10 mouse cellular contexts compared by ENCODE assay signal in genomic region chr8:120383713-120384112, GRCm38 (mm10).
DNase-seq lines count a peak whose midpoint lies in the region; ATAC-seq and TF ChIP-seq lines count a peak whose summit lies in the region.
"Had no signal": no experiment of that assay in that cellular context is flagged by ENCODE, and none has a peak within 500 bp of the region (broad histone marks: within the 10 kb centered on the region; RNA-seq: fewer than 3 reads in every experiment).

No protein-coding gene starts in this region.

- ATAC-seq in heart, embryonic 11.5 days (replicated peaks; ENCODE audit: insufficient number of reproducible peaks, low FRiP score, low TSS enrichment) = no peak
- ATAC-seq in midbrain, embryonic 13.5 days = no peak
- ATAC-seq in midbrain, embryonic 16.5 days = no peak
- no peak for ATAC-seq in hindbrain, embryonic 14.5 days (ENCODE audit: low FRiP score)
- peak; percentile 30; the same call in 1 of the 2 replicates for ATAC-seq in stomach, postnatal 0 days (ENCODE audit: low FRiP score, low TSS enrichment)
- ATAC-seq: liver, postnatal 0 days had no signal

- no peaks in the 10 kb centered on the region for H3K9me3 ChIP-seq in heart, embryonic 11.5 days (replicated peaks; ENCODE audit: control insufficient read depth, low read length)
- H3K9me3 ChIP-seq in midbrain, embryonic 13.5 days = no peaks in the 10 kb centered on the region
- no peaks in the 10 kb centered on the region for H3K9me3 ChIP-seq in midbrain, embryonic 16.5 days (replicated peaks; ENCODE audit: control insufficient read depth, low read length, poor library complexity, severe bottlenecking)
- 0 out of 2 replicates have a peak, but pooled peaks cover 3% of the 10 kb centered on the region for H3K9me3 ChIP-seq in hindbrain, embryonic 14.5 days (ENCODE audit: control insufficient read depth, low read length)
- H3K9me3 ChIP-seq in stomach, postnatal 0 days (ENCODE audit: control insufficient read depth, low read length) = no peaks in the 10 kb centered on the region
- H3K9me3 ChIP-seq: embryonic facial prominence, embryonic 13.5 days had no signal

- WGBS in heart, embryonic 11.5 days (ENCODE audit: insufficient replicate concordance) = 33% methylated on average over 6 of the region's 6 CpGs
- WGBS in midbrain, embryonic 13.5 days = 43% methylated on average over 6 of the region's 6 CpGs
- 46% methylated on average over 6 of the region's 6 CpGs for WGBS in midbrain, embryonic 16.5 days
- 45% methylated on average over 6 of the region's 6 CpGs for WGBS in hindbrain, embryonic 14.5 days
- WGBS in stomach, postnatal 0 days = 50% methylated on average over 6 of the region's 6 CpGs

- H3K36me3 ChIP-seq in heart, embryonic 11.5 days (ENCODE audit: control insufficient read depth, insufficient read depth, low read length) = no peaks in the 10 kb centered on the region
- no peaks in the 10 kb centered on the region for H3K36me3 ChIP-seq in midbrain, embryonic 13.5 days
- no peaks in the 10 kb centered on the region for H3K36me3 ChIP-seq in midbrain, embryonic 16.5 days (ENCODE audit: control insufficient read depth, insufficient read depth, low read length)
- no peaks in the 10 kb centered on the region for H3K36me3 ChIP-seq in hindbrain, embryonic 14.5 days (replicated peaks; ENCODE audit: control insufficient read depth, insufficient read depth)
- no peaks in the 10 kb centered on the region for H3K36me3 ChIP-seq in stomach, postnatal 0 days (ENCODE audit: control insufficient read depth, insufficient read depth, low read length)
- H3K36me3 ChIP-seq: embryonic facial prominence, embryonic 13.5 days had no signal

- no peaks in the 10 kb centered on the region for H3K27me3 ChIP-seq in heart, embryonic 11.5 days (ENCODE audit: control insufficient read depth, insufficient read depth, low read length)
- 0 out of 2 replicates have a peak, but pooled peaks cover 8% of the 10 kb centered on the region for H3K27me3 ChIP-seq in midbrain, embryonic 13.5 days
- no peaks in the 10 kb centered on the region for H3K27me3 ChIP-seq in midbrain, embryonic 16.5 days (ENCODE audit: control insufficient read depth, insufficient read depth, low read depth, low read length)
- H3K27me3 ChIP-seq in hindbrain, embryonic 14.5 days (ENCODE audit: control insufficient read depth, insufficient read depth, low read length) = no peaks in the 10 kb centered on the region
- no peaks in the 10 kb centered on the region for H3K27me3 ChIP-seq in stomach, postnatal 0 days (ENCODE audit: control insufficient read depth, insufficient read depth, low read length)
- H3K27me3 ChIP-seq: embryonic facial prominence, embryonic 13.5 days had no signal

- H3K4me2 ChIP-seq in heart, embryonic 11.5 days = no peak overlapping the region
- no peak overlapping the region for H3K4me2 ChIP-seq in midbrain, embryonic 13.5 days (replicated peaks)
- no peak overlapping the region for H3K4me2 ChIP-seq in midbrain, embryonic 16.5 days (ENCODE audit: low read length)
- no peak overlapping the region for H3K4me2 ChIP-seq in hindbrain, embryonic 14.5 days (replicated peaks)
- H3K4me2 ChIP-seq in stomach, postnatal 0 days (replicated peaks; ENCODE audit: low read depth) = no peak overlapping the region

- H3K4me3 ChIP-seq in heart, embryonic 11.5 days (ENCODE audit: low read depth, low read length) = no peak overlapping the region
- no peak overlapping the region for H3K4me3 ChIP-seq in midbrain, embryonic 13.5 days (replicated peaks)
- no peak overlapping the region for H3K4me3 ChIP-seq in midbrain, embryonic 16.5 days (ENCODE audit: low read depth, low read length)
- no peak overlapping the region for H3K4me3 ChIP-seq in hindbrain, embryonic 14.5 days (replicated peaks; ENCODE audit: low read length)
- H3K4me3 ChIP-seq in stomach, postnatal 0 days (ENCODE audit: low read depth, low read length) = no peak overlapping the region
- H3K4me3 ChIP-seq: embryonic facial prominence, embryonic 13.5 days had no signal

- no peak for TF ChIP-seq EP300 in stomach, postnatal 0 days (optimal IDR thresholded peaks at IDR 0.05)

- no peak for DNase-seq in heart, adult 18-20 months
- no peak for DNase-seq in hindbrain, embryonic 14.5 days (ENCODE audit: low spot score)
- DNase-seq in stomach, postnatal 0 days (ENCODE audit: low spot score) = no peak
- no peak for DNase-seq in urinary bladder, postnatal 25 days (ENCODE audit: low spot score)
- no peak for DNase-seq in ovary, postnatal 10 days (ENCODE audit: low spot score)
- DNase-seq: liver, postnatal 0 days had no signal

- H3K9ac ChIP-seq in heart, embryonic 11.5 days (ENCODE audit: low read depth, low read length) = peak overlapping the region; percentile 58
- no peak overlapping the region for H3K9ac ChIP-seq in midbrain, embryonic 13.5 days (replicated peaks)
- H3K9ac ChIP-seq in midbrain, embryonic 16.5 days (ENCODE audit: low read depth, low read length) = no peak overlapping the region
- H3K9ac ChIP-seq in hindbrain, embryonic 14.5 days = no peak overlapping the region
- H3K9ac ChIP-seq in stomach, postnatal 0 days (ENCODE audit: low read length) = no peak overlapping the region
- H3K9ac ChIP-seq: liver, postnatal 0 days had no signal

- H3K4me1 ChIP-seq in heart, embryonic 11.5 days (ENCODE audit: control insufficient read depth, insufficient read depth, low read length) = peaks cover 35% of the 10 kb centered on the region
- H3K4me1 ChIP-seq in midbrain, embryonic 13.5 days (replicated peaks) = peaks cover 71% of the 10 kb centered on the region
- H3K4me1 ChIP-seq in midbrain, embryonic 16.5 days (ENCODE audit: control insufficient read depth, insufficient read depth, low read length) = peaks cover 20% of the 10 kb centered on the region
- H3K4me1 ChIP-seq in hindbrain, embryonic 14.5 days (replicated peaks; ENCODE audit: control insufficient read depth, insufficient read depth, low read length) = peaks cover 49% of the 10 kb centered on the region
- H3K4me1 ChIP-seq in stomach, postnatal 0 days (replicated peaks; ENCODE audit: control insufficient read depth, insufficient read depth) = peaks cover 7% of the 10 kb centered on the region

- no peak for TF ChIP-seq CTCF in stomach, postnatal 0 days (IDR thresholded peaks at IDR 0.05; ENCODE audit: low read depth)

- H3K27ac ChIP-seq in heart, embryonic 11.5 days (ENCODE audit: low read depth, low read length) = peak overlapping the region; percentile 94
- H3K27ac ChIP-seq in midbrain, embryonic 13.5 days = peak overlapping the region; percentile 85
- H3K27ac ChIP-seq in midbrain, embryonic 16.5 days (ENCODE audit: low read length) = no peak overlapping the region; the same call in none of the 2 replicates
- H3K27ac ChIP-seq in hindbrain, embryonic 14.5 days = peak overlapping the region; percentile 65
- no peak overlapping the region for H3K27ac ChIP-seq in stomach, postnatal 0 days (replicated peaks)

Comparison
In these comparisons a context has a peak if more than half of its experiments do, and no peak if none do; other contexts are left out.
1. H3K27ac ChIP-seq: peak in heart, embryonic 11.5 days (single experiment), midbrain, embryonic 13.5 days (single experiment) and hindbrain, embryonic 14.5 days (single experiment); none in midbrain, embryonic 16.5 days (single experiment) and stomach, postnatal 0 days (single experiment).